Mouse (Mus musculus) heart, embryonic 12.5 days (tissue): ENCODE results near the gene Hspa1l. TPM values are rescaled to one million over a fixed set of nuclear protein-coding genes. Genes with fewer than 3 reads are reported as not detected.
A peak's percentile ranks its signal among the peaks of the same experiment; 100 is the strongest.
"Not testable (repeated sequence)": the region's sequence is repeated elsewhere in the genome, so short reads cannot be mapped to it uniquely, and the experiment has no call there.

Experiments
- ATAC-seq: fragments of 200-750 bp; cut with Nextera tagmentation; 2 replicates; pipeline ENCODE4 v1.8.0; 2017; ENCODE audit warnings: moderate TSS enrichment, moderate library complexity; ENCODE audit not compliant: insufficient number of reproducible peaks, low FRiP score
- H3K27ac ChIP-seq: fragments of 300-500 bp; sonication (generic); 2 replicates; pipeline ENCODE4 v1.5.1; 2016; ENCODE audit warnings: mild to moderate bottlenecking, moderate library complexity; ENCODE audit not compliant: poor library complexity, severe bottlenecking
- H3K27me3 ChIP-seq: fragments of 300-500 bp; sonication (generic); replicated peaks from 2 replicates; pipeline ENCODE4 v1.6.1; 2016; ENCODE audit warnings: mild to moderate bottlenecking, moderate library complexity
- H3K36me3 ChIP-seq: fragments of 300-500 bp; sonication (generic); 2 replicates; pipeline ENCODE4 v1.6.1; 2016; ENCODE audit warnings: mild to moderate bottlenecking, moderate library complexity
- H3K4me1 ChIP-seq: fragments of 300-500 bp; sonication (generic); replicated peaks from 2 replicates; pipeline ENCODE4 v1.6.1; 2016; ENCODE audit warnings: mild to moderate bottlenecking
- H3K4me2 ChIP-seq: fragments of 300-500 bp; sonication (generic); 2 replicates; pipeline ENCODE4 v1.6.1; 2016; ENCODE audit warnings: mild to moderate bottlenecking, moderate library complexity
- H3K4me3 ChIP-seq: fragments of 300-500 bp; sonication (generic); 2 replicates; pipeline ENCODE4 v1.5.1; 2016; ENCODE audit warnings: mild to moderate bottlenecking
- H3K9ac ChIP-seq: fragments of 300-500 bp; sonication (generic); 2 replicates; pipeline ENCODE4 v1.6.1; 2016; ENCODE audit warnings: mild to moderate bottlenecking, moderate library complexity
- H3K9me3 ChIP-seq: fragments of 300-500 bp; sonication (generic); replicated peaks from 2 replicates; pipeline ENCODE4 v1.6.1; 2016; ENCODE audit warnings: mild to moderate bottlenecking, moderate library complexity
- WGBS: fragments of 180-500 bp; shearing (Covaris S2); methylation state at CpG from one replicate; pipeline ENCODE4 v1.1.7; 2016; 5-methylcytosine and 5-hydroxymethylcytosine counted together
- polyA plus RNA-seq: library from polyadenylated mRNA; unstranded; fragments of >200 nt; fragmentation: Nextera tagmentation; extraction: Ambion mirVana; gene quantifications from 2 replicates; pipeline ENCODE4 v1.2.1, GENCODE M21; 2016

The Hspa1l gene
- polyA plus RNA-seq, result 2.9 and 3.1 TPM in 2 replicates

- ATAC-seq, result peak; percentile 95
- peaks cover 26% of the 10 kb centered on the region for H3K27me3 ChIP-seq
- H3K9me3 ChIP-seq, H3K36me3 ChIP-seq, H3K4me1 ChIP-seq: not testable (repeated sequence)
- under 1% methylated on average over 29 of the region's 33 CpGs for WGBS
- peak within 1 kb of the TSS; percentile 65 for H3K9ac ChIP-seq
- H3K4me3 ChIP-seq, result peak within 1 kb of the TSS; percentile 53
- peak within 1 kb of the TSS; percentile 79 for H3K27ac ChIP-seq
- peak within 1 kb of the TSS; percentile 90 for H3K4me2 ChIP-seq
Observed at GRCm38 (mm10) chr17:34972069-34972749, at the start of gene Hspa1l, which contains the start of gene Hspa1a. Gene Hspa1l (plus strand): TSS chr17:34972703. Gene Hspa1a (minus strand): TSS chr17:34972156.

- ATAC-seq, result no peak
- H3K4me3 ChIP-seq, result no peak overlapping the region
- H3K4me1 ChIP-seq, result no peaks in the 10 kb centered on the region
- no peaks in the 10 kb centered on the region for H3K9me3 ChIP-seq
- H3K36me3 ChIP-seq, result no peaks in the 10 kb centered on the region
- H3K27ac ChIP-seq, result no peak overlapping the region
- no peaks in the 10 kb centered on the region for H3K27me3 ChIP-seq
- no peak overlapping the region for H3K4me2 ChIP-seq
- WGBS, result 45% methylated on average over 6 of the region's 6 CpGs
- no peak overlapping the region for H3K9ac ChIP-seq
Observed at GRCm38 (mm10) chr17:34922939-34923338, 49.6 kb upstream of the Hspa1l start.

GRCm38 (mm10) chr17:34924258-34924657 lies 48.2 kb upstream of the Hspa1l start:
- no peak overlapping the region for H3K4me2 ChIP-seq
- H3K4me3 ChIP-seq, result no peak overlapping the region
- H3K27me3 ChIP-seq, result no peaks in the 10 kb centered on the region
- no peaks in the 10 kb centered on the region for H3K9me3 ChIP-seq
- 74% methylated on average over 5 of the region's 5 CpGs for WGBS
- no peak overlapping the region for H3K9ac ChIP-seq
- H3K27ac ChIP-seq, result no peak overlapping the region
- H3K36me3 ChIP-seq, result no peaks in the 10 kb centered on the region
- no peak for ATAC-seq
- 0 out of 2 replicates have a peak, but pooled peaks cover 4% of the 10 kb centered on the region for H3K4me1 ChIP-seq

- H3K27me3 ChIP-seq, result no peaks in the 10 kb centered on the region
- WGBS, result 73% methylated on average over 18 of the region's 18 CpGs
- no peak overlapping the region for H3K4me3 ChIP-seq
- no peaks in the 10 kb centered on the region for H3K36me3 ChIP-seq
- no peak overlapping the region for H3K4me2 ChIP-seq
- no peaks in the 10 kb centered on the region for H3K9me3 ChIP-seq
- H3K9ac ChIP-seq, result no peak overlapping the region
- ATAC-seq, result no peak
- H3K4me1 ChIP-seq, result peaks cover 14% of the 10 kb centered on the region
- H3K27ac ChIP-seq, result no peak overlapping the region
Observed at GRCm38 (mm10) chr17:34927306-34928019, 45.0 kb upstream of the Hspa1l start.

- H3K27ac ChIP-seq, result no peak overlapping the region
- WGBS, result 42% methylated on average over 4 of the region's 4 CpGs
- peaks cover 2% of the 10 kb centered on the region; the same call in 1 of the 2 replicates for H3K36me3 ChIP-seq
- no peak overlapping the region for H3K4me3 ChIP-seq
- H3K4me2 ChIP-seq, result no peak overlapping the region
- peaks cover 14% of the 10 kb centered on the region for H3K4me1 ChIP-seq
- no peaks in the 10 kb centered on the region for H3K27me3 ChIP-seq
- no peak overlapping the region for H3K9ac ChIP-seq
- no peak for ATAC-seq
- H3K9me3 ChIP-seq, result no peaks in the 10 kb centered on the region
Observed at GRCm38 (mm10) chr17:34928841-34929240, 43.7 kb upstream of the Hspa1l start.

GRCm38 (mm10) chr17:34931061-34931734 lies 41.3 kb upstream of the Hspa1l start, which contains the start of gene Neu1:
Gene Neu1 (plus strand): TSS chr17:34931253.
- Histone ChIP-seq H3K4me2 (peak within 1 kb of the TSS; percentile 90), H3K9me3 (no peaks in the 10 kb centered on the region), H3K36me3 (peaks cover 21% of the 10 kb centered on the region), H3K4me3 (peak within 1 kb of the TSS; percentile 70), H3K9ac (peak within 1 kb of the TSS; percentile 79), H3K27me3 (no peaks in the 10 kb centered on the region), H3K27ac (peak within 1 kb of the TSS; percentile 15; the same call in 1 of the 2 replicates), H3K4me1 (peaks cover 19% of the 10 kb centered on the region)
- peak; percentile 98 for ATAC-seq
- WGBS, result under 1% methylated on average over 38 of the region's 38 CpGs

GRCm38 (mm10) chr17:34931735-34932098 lies 40.8 kb upstream of the Hspa1l start:
- H3K4me2 ChIP-seq, result peak overlapping the region; percentile 90
- no peak overlapping the region for H3K27ac ChIP-seq
- H3K36me3 ChIP-seq, result peaks cover 21% of the 10 kb centered on the region
- peaks cover 19% of the 10 kb centered on the region for H3K4me1 ChIP-seq
- peak; percentile 3; the same call in 1 of the 2 replicates for ATAC-seq
- H3K4me3 ChIP-seq, result peak overlapping the region; percentile 70
- peak overlapping the region; percentile 79 for H3K9ac ChIP-seq
- H3K27me3 ChIP-seq, result no peaks in the 10 kb centered on the region
- H3K9me3 ChIP-seq, result no peaks in the 10 kb centered on the region
- WGBS, result 15% methylated on average over 14 of the region's 14 CpGs

GRCm38 (mm10) chr17:34932287-34932686 lies 40.2 kb upstream of the Hspa1l start:
- Histone ChIP-seq H3K9me3 (no peaks in the 10 kb centered on the region), H3K4me1 (peaks cover 19% of the 10 kb centered on the region), H3K9ac (peak overlapping the region; percentile 79), H3K4me3 (peak overlapping the region; percentile 70), H3K27me3 (no peaks in the 10 kb centered on the region), H3K27ac (no peak overlapping the region), H3K4me2 (peak overlapping the region; percentile 90), H3K36me3 (peaks cover 23% of the 10 kb centered on the region)
- ATAC-seq, result no peak
- WGBS, result 82% methylated on average over 8 of the region's 8 CpGs

- H3K9ac ChIP-seq, result no peak overlapping the region
- WGBS, result 72% methylated on average over 24 of the region's 24 CpGs
- peaks cover 25% of the 10 kb centered on the region for H3K36me3 ChIP-seq
- ATAC-seq, result no peak
- no peak overlapping the region for H3K4me2 ChIP-seq
- no peaks in the 10 kb centered on the region for H3K9me3 ChIP-seq
- no peak overlapping the region for H3K27ac ChIP-seq
- H3K27me3 ChIP-seq, result no peaks in the 10 kb centered on the region
- no peak overlapping the region for H3K4me3 ChIP-seq
- peaks cover 15% of the 10 kb centered on the region for H3K4me1 ChIP-seq
Observed at GRCm38 (mm10) chr17:34934031-34934430, 38.5 kb upstream of the Hspa1l start.

- 0 out of 2 replicates have a peak overlapping the region, but pooled peaks have one; percentile 13 for H3K9ac ChIP-seq
- WGBS, result 40% methylated on average over 8 of the region's 8 CpGs
- no peak overlapping the region for H3K4me3 ChIP-seq
- no peaks in the 10 kb centered on the region for H3K9me3 ChIP-seq
- no peak overlapping the region for H3K4me2 ChIP-seq
- no peak overlapping the region for H3K27ac ChIP-seq
- no peaks in the 10 kb centered on the region for H3K27me3 ChIP-seq
- peaks cover 25% of the 10 kb centered on the region for H3K36me3 ChIP-seq
- no peak for ATAC-seq
- peaks cover 15% of the 10 kb centered on the region for H3K4me1 ChIP-seq
Observed at GRCm38 (mm10) chr17:34934830-34935229, 37.7 kb upstream of the Hspa1l start.

GRCm38 (mm10) chr17:34937960-34938505 lies 34.5 kb upstream of the Hspa1l start:
- Histone ChIP-seq H3K4me2 (no peak overlapping the region), H3K4me3 (no peak overlapping the region), H3K27me3 (no peaks in the 10 kb centered on the region), H3K27ac (no peak overlapping the region), H3K9ac (no peak overlapping the region), H3K4me1 (peaks cover 9% of the 10 kb centered on the region), H3K9me3 (no peaks in the 10 kb centered on the region), H3K36me3 (peaks cover 25% of the 10 kb centered on the region)
- WGBS, result 78% methylated on average over 6 of the region's 6 CpGs
- ATAC-seq, result no peak
